Mouse (Mus musculus) small intestine, adult 2 months (tissue): ENCODE data around the gene Gm8251. TPM values are rescaled to one million over a fixed set of nuclear protein-coding genes. Genes with fewer than 3 reads are reported as not detected.

Experiments
- H3K27ac ChIP-seq: fragments of 200-500 bp; 2 replicates; pipeline ENCODE4 v1.5.1; 2012; ENCODE audit warnings: low read depth, low read length, control low read depth, inconsistent platforms; ENCODE audit not compliant: insufficient read depth
- H3K27me3 ChIP-seq: fragments of 200-500 bp; 2 replicates; pipeline ENCODE4 v1.6.1; 2012; ENCODE audit warnings: mild to moderate bottlenecking, moderate library complexity, low read length, inconsistent platforms; ENCODE audit not compliant: control insufficient read depth, insufficient read depth
- H3K36me3 ChIP-seq: fragments of 200-500 bp; 2 replicates; pipeline ENCODE4 v1.6.1; 2012; ENCODE audit warnings: mild to moderate bottlenecking, low read length, control low read depth, inconsistent platforms; ENCODE audit not compliant: control insufficient read depth, insufficient read depth
- H3K4me1 ChIP-seq: fragments of 200-500 bp; 2 replicates; pipeline ENCODE4 v1.6.1; 2012; ENCODE audit warnings: low read length, inconsistent platforms, mixed read lengths; ENCODE audit not compliant: control insufficient read depth, insufficient read depth, insufficient read length
- H3K4me3 ChIP-seq: fragments of 200-500 bp; 2 replicates; pipeline ENCODE4 v1.5.1; 2012; ENCODE audit warnings: low read depth, mild to moderate bottlenecking, control low read depth, inconsistent platforms, low read length, moderate library complexity
- CTCF ChIP-seq: fragments of 200-500 bp; IDR thresholded peaks from 2 replicates; pipeline ENCODE4 v1.5.1; 2012; ENCODE audit warnings: low read depth, mild to moderate bottlenecking, control low read depth, inconsistent platforms, low read length, moderate library complexity, mixed read lengths; ENCODE audit not compliant: insufficient replicate concordance, insufficient read length; ENCODE audit errors: extremely low read depth
- POLR2A ChIP-seq: fragments of 200-500 bp; IDR thresholded peaks from 2 replicates; pipeline ENCODE4 v1.6.1; 2012; ENCODE audit warnings: low read depth, mild to moderate bottlenecking, control low read depth, inconsistent platforms, low read length, moderate library complexity
- WGBS: fragments of 180-500 bp; shearing (Covaris S2); methylation state at CpG from one replicate; pipeline ENCODE4 v1.1.7; 2018; 5-methylcytosine and 5-hydroxymethylcytosine counted together
- polyA plus RNA-seq: library from polyadenylated mRNA; depleted of rRNA; stranded (reverse); fragments of >200 nt; gene quantifications from 2 replicates; pipeline ENCODE4 v1.2.3, GENCODE M21; 2012; rRNA removed

Gene Gm8251
- polyA plus RNA-seq, 1 experiment: not detected

GRCm38 (mm10) chr1:44019934-44020333, 41.8 kb downstream of the Gm8251 start, which contains the start of gene Mettl21c:
Gene Mettl21c, minus strand, starts transcription at chr1:44020034.
- H3K36me3 ChIP-seq: no peaks in the 10 kb centered on the region
- TF ChIP-seq POLR2A (no peak), CTCF (no peak)

GRCm38 (mm10) chr1:44015556-44015955, 46.2 kb downstream of the Gm8251 start:
- Histone ChIP-seq H3K4me3 (no peak overlapping the region), H3K36me3 (no peaks in the 10 kb centered on the region), H3K4me1 (no peaks in the 10 kb centered on the region), H3K27ac (no peak overlapping the region), H3K27me3 (no peaks in the 10 kb centered on the region)
- TF ChIP-seq CTCF (no peak), POLR2A (no peak)
- 80% methylated on average over 2 of the region's 2 CpGs for WGBS

More at GRCm38 (mm10) chr1:44019934-44020333, 41.8 kb downstream of the Gm8251 start, which contains the start of gene Mettl21c:
- Histone ChIP-seq H3K27ac (no peak within 1 kb of the TSS), H3K4me3 (no peak within 1 kb of the TSS), H3K27me3 (no peaks in the 10 kb centered on the region), H3K4me1 (no peaks in the 10 kb centered on the region)

Other genes starting within 250 kb of the Gm8251 start
- gene Uxs1, start 234.1 kb downstream of the Gm8251 start, polyA plus RNA-seq: 2.5 and 4.1 TPM in 2 replicates
- 1.5 and 2.2 TPM in 2 replicates for gene Tpp2, start 128.3 kb downstream of the Gm8251 start, polyA plus RNA-seq
- not detected in 2 replicates for gene Mettl21c, start 41.9 kb downstream of the Gm8251 start, polyA plus RNA-seq
- gene Tex30, start 40.5 kb upstream of the Gm8251 start, polyA plus RNA-seq: 0.83 and 1.6 TPM in 2 replicates
- gene Kdelc1, start 56.9 kb upstream of the Gm8251 start, polyA plus RNA-seq: 2.2 and 5.0 TPM in 2 replicates
- gene Bivm, start 57.0 kb upstream of the Gm8251 start, polyA plus RNA-seq: 1.1 and 3.4 TPM in 2 replicates
- 0.89 and 1.7 TPM in 2 replicates for gene Ercc5, start 85.8 kb upstream of the Gm8251 start, polyA plus RNA-seq
- not detected in 2 replicates for gene Mettl21e, start 157.0 kb upstream of the Gm8251 start, polyA plus RNA-seq